Mouse (Mus musculus): ENCODE data around the gene Ankrd37. TPM values are rescaled to one million over a fixed set of nuclear protein-coding genes. Genes with fewer than 3 reads are reported as not detected.

The Ankrd37 gene
- total RNA-seq, 2 experiments from 2014 or later: 4.9 to 7.2 TPM

GRCm38 (mm10) chr8:45975126-45975836 lies 30.2 kb downstream of the Ankrd37 start, which contains the start of the genes 1700029J07Rik and Ufsp2:
TSS of gene 1700029J07Rik (minus strand) at chr8:45975252.
TSS of gene Ufsp2 (plus strand) at chr8:45975528.
- peak; percentile 98 for DNase-seq

GRCm38 (mm10) chr8:45973988-45974505 lies 31.5 kb downstream of the Ankrd37 start:
- DNase-seq: no peak

GRCm38 (mm10) chr8:45970894-45971293 lies 34.6 kb downstream of the Ankrd37 start:
- no peak for DNase-seq

GRCm38 (mm10) chr8:45950622-45951021 lies 54.9 kb downstream of the Ankrd37 start:
- no peak for DNase-seq

Other genes with a start within 250 kb of the Ankrd37 start
- 10 to 100 TPM; 21.9 to 30.0 TPM for gene Pdlim3, start 120.2 kb downstream of the Ankrd37 start, total RNA-seq (2021)
- gene Ccdc110, start 71.1 kb downstream of the Ankrd37 start, total RNA-seq (2021): not detected
- gene 1700029J07Rik, start 30.5 kb downstream of the Ankrd37 start, total RNA-seq (2021): 1 to 10 TPM in 1 of 2 experiments, under 1 TPM in 1; 0.37 to 1.3 TPM
- gene Ufsp2, start 30.2 kb downstream of the Ankrd37 start, total RNA-seq (2021): 10 to 100 TPM; 31.2 to 33.1 TPM
- gene Lrp2bp, start 6.4 kb downstream of the Ankrd37 start, total RNA-seq (2021): 1 to 10 TPM in 1 of 2 experiments, under 1 TPM in 1; 0.77 to 1.0 TPM
- gene Cfap97, start 146.1 kb upstream of the Ankrd37 start, total RNA-seq (2021): 10 to 100 TPM; 11.3 to 13.4 TPM
- gene Snx25, start 146.5 kb upstream of the Ankrd37 start, total RNA-seq (2021): 1 to 10 TPM; 8.1 to 8.3 TPM
- gene Slc25a4, start 205.6 kb upstream of the Ankrd37 start, total RNA-seq (2021): 1,000 to 10,000 TPM; 4,817 to 5,383 TPM

All from heart, adult 18-20 months (tissue).